9 mouse cellular contexts compared by ENCODE assay signal in genomic region chr9:34995660-34996378, GRCm38 (mm10).
DNase-seq lines count a peak whose midpoint lies in the region; ATAC-seq and TF ChIP-seq lines count a peak whose summit lies in the region.
"Had no signal": no experiment of that assay in that cellular context is flagged by ENCODE, and none has a peak within 500 bp of the region (broad histone marks: within the 10 kb centered on the region; RNA-seq: fewer than 3 reads in every experiment).

No protein-coding gene starts in this region.

- peaks cover 19% of the 10 kb centered on the region; the same call in 1 of the 2 replicates for H3K4me1 ChIP-seq in embryonic facial prominence, embryonic 15.5 days
- peaks cover 37% of the 10 kb centered on the region for H3K4me1 ChIP-seq in embryonic facial prominence, embryonic 10.5 days
- H3K4me1 ChIP-seq in kidney, embryonic 16.5 days (ENCODE audit: insufficient read depth, low read length) = peaks cover 40% of the 10 kb centered on the region
- H3K4me1 ChIP-seq in neural tube, embryonic 12.5 days = peaks cover 16% of the 10 kb centered on the region
- peaks cover 26% of the 10 kb centered on the region for H3K4me1 ChIP-seq in lung, adult 2 months (ENCODE audit: control insufficient read depth, insufficient read depth, low read length)

- H3K36me3 ChIP-seq in embryonic facial prominence, embryonic 15.5 days = no peaks in the 10 kb centered on the region
- no peaks in the 10 kb centered on the region for H3K36me3 ChIP-seq in embryonic facial prominence, embryonic 10.5 days (replicated peaks)
- H3K36me3 ChIP-seq in kidney, embryonic 16.5 days (ENCODE audit: insufficient read depth, low read length) = no peaks in the 10 kb centered on the region
- H3K36me3 ChIP-seq in neural tube, embryonic 12.5 days = no peaks in the 10 kb centered on the region
- H3K36me3 ChIP-seq: embryonic facial prominence, embryonic 12.5 days had no signal

- no peak for DNase-seq in embryonic facial prominence, embryonic 10.5 days (ENCODE audit: low spot score)
- no peak for DNase-seq in heart, postnatal 14 days
- DNase-seq in lung, postnatal 25 days (ENCODE audit: low spot score) = no peak
- no peak for DNase-seq in lung, adult 2 months

- no peak for TF ChIP-seq POLR2A in lung, adult 2 months (IDR thresholded peaks at IDR 0.05; ENCODE audit: borderline replicate concordance, extremely low read depth, low read depth, low read length)

- H3K4me2 ChIP-seq in embryonic facial prominence, embryonic 15.5 days (replicated peaks) = no peak overlapping the region
- H3K4me2 ChIP-seq in kidney, embryonic 16.5 days (replicated peaks; ENCODE audit: low read depth, low read length) = no peak overlapping the region
- H3K4me2 ChIP-seq in neural tube, embryonic 12.5 days (replicated peaks) = no peak overlapping the region
- H3K4me2 ChIP-seq: embryonic facial prominence, embryonic 12.5 days had no signal

- no peak overlapping the region for H3K4me3 ChIP-seq in embryonic facial prominence, embryonic 15.5 days (replicated peaks)
- no peak overlapping the region for H3K4me3 ChIP-seq in embryonic facial prominence, embryonic 10.5 days
- no peak overlapping the region for H3K4me3 ChIP-seq in kidney, embryonic 16.5 days (ENCODE audit: low read length)
- H3K4me3 ChIP-seq in neural tube, embryonic 12.5 days = no peak overlapping the region
- no peak overlapping the region for H3K4me3 ChIP-seq in lung, adult 2 months (replicated peaks; ENCODE audit: extremely low read depth, low read depth, low read length)
- H3K4me3 ChIP-seq: embryonic facial prominence, embryonic 12.5 days had no signal

- 53% methylated on average over 15 of the region's 15 CpGs for WGBS in embryonic facial prominence, embryonic 15.5 days
- 48% methylated on average over 15 of the region's 15 CpGs for WGBS in embryonic facial prominence, embryonic 10.5 days
- WGBS in kidney, embryonic 16.5 days = 48% methylated on average over 15 of the region's 15 CpGs
- WGBS in neural tube, embryonic 12.5 days = 45% methylated on average over 15 of the region's 15 CpGs
- WGBS in lung, adult 2 months = 63% methylated on average over 15 of the region's 15 CpGs

- H3K27ac ChIP-seq in embryonic facial prominence, embryonic 15.5 days (replicated peaks) = no peak overlapping the region
- no peak overlapping the region for H3K27ac ChIP-seq in embryonic facial prominence, embryonic 10.5 days (replicated peaks)
- peak overlapping the region; percentile 69 for H3K27ac ChIP-seq in kidney, embryonic 16.5 days (ENCODE audit: low read length)
- H3K27ac ChIP-seq in neural tube, embryonic 12.5 days = no peak overlapping the region
- H3K27ac ChIP-seq: embryonic facial prominence, embryonic 12.5 days had no signal

- no peak overlapping the region for H3K9ac ChIP-seq in embryonic facial prominence, embryonic 15.5 days
- no peak overlapping the region for H3K9ac ChIP-seq in kidney, embryonic 16.5 days (replicated peaks; ENCODE audit: low read length)
- no peak overlapping the region for H3K9ac ChIP-seq in neural tube, embryonic 12.5 days
- H3K9ac ChIP-seq: embryonic facial prominence, embryonic 12.5 days had no signal

- H3K27me3 ChIP-seq in embryonic facial prominence, embryonic 15.5 days = no peaks in the 10 kb centered on the region
- H3K27me3 ChIP-seq in embryonic facial prominence, embryonic 10.5 days (replicated peaks; ENCODE audit: low read depth, poor library complexity, severe bottlenecking) = peaks cover 10% of the 10 kb centered on the region
- H3K27me3 ChIP-seq in kidney, embryonic 16.5 days (ENCODE audit: insufficient read depth, low read length) = no peaks in the 10 kb centered on the region
- H3K27me3 ChIP-seq in neural tube, embryonic 12.5 days (replicated peaks) = no peaks in the 10 kb centered on the region
- H3K27me3 ChIP-seq: embryonic facial prominence, embryonic 12.5 days had no signal

- TF ChIP-seq CTCF in lung, adult 2 months (IDR thresholded peaks at IDR 0.05; ENCODE audit: insufficient read depth, low read length) = no peak

- 0 out of 2 replicates have a peak, but pooled peaks have one; percentile 17 for ATAC-seq in embryonic facial prominence, embryonic 15.5 days (ENCODE audit: insufficient number of reproducible peaks, low FRiP score, low TSS enrichment, low read depth)
- peak; percentile 23; the same call in 1 of the 2 replicates for ATAC-seq in common myeloid progenitor, adult 5-6 weeks (replicated peaks; ENCODE audit: low read depth, poor library complexity, severe bottlenecking)
- peak; percentile 81 for ATAC-seq in kidney, embryonic 16.5 days (ENCODE audit: low FRiP score, low TSS enrichment)
- peak; percentile 74 for ATAC-seq in neural tube, embryonic 12.5 days (ENCODE audit: low FRiP score, low read depth)

- intact Hi-C loops in heart, postnatal 14 days (cut with DNase I) = no loop called here

- no peaks in the 10 kb centered on the region for H3K9me3 ChIP-seq in embryonic facial prominence, embryonic 15.5 days (replicated peaks)
- no peaks in the 10 kb centered on the region for H3K9me3 ChIP-seq in embryonic facial prominence, embryonic 10.5 days
- H3K9me3 ChIP-seq in kidney, embryonic 16.5 days (ENCODE audit: low read length) = no peaks in the 10 kb centered on the region
- no peaks in the 10 kb centered on the region for H3K9me3 ChIP-seq in neural tube, embryonic 12.5 days
- H3K9me3 ChIP-seq: embryonic facial prominence, embryonic 12.5 days had no signal

Comparison
In these comparisons a context has a peak if more than half of its experiments do, and no peak if none do; other contexts are left out.
1. ATAC-seq: peak in every context shown above with its lines; median percentile 81 in kidney, embryonic 16.5 days; 74 in neural tube, embryonic 12.5 days; 23 in common myeloid progenitor, adult 5-6 weeks; 17 in embryonic facial prominence, embryonic 15.5 days.